Mouse (Mus musculus): Measurements from ENCODE around the gene Fam89a. TPM values are rescaled to one million over a fixed set of nuclear protein-coding genes. Genes with fewer than 3 reads are reported as not detected.

The Fam89a gene
- 0.59 TPM for total RNA-seq (2023)

GRCm38 (mm10) chr8:124751709-124752173 lies at the start of gene Fam89a:
Gene Fam89a, minus strand, starts transcription at chr8:124751832.

GRCm38 (mm10) chr8:124792708-124793107 lies 41.1 kb upstream of the Fam89a start, which contains the start of gene Trim67:
Gene Trim67, plus strand, starts transcription at chr8:124793092.

GRCm38 (mm10) chr8:124721862-124722515 lies 29.6 kb downstream of the Fam89a start, which contains the start of the genes Ttc13 and Arv1:
Gene Ttc13, minus strand, starts transcription at chr8:124721983.
Gene Arv1, plus strand, starts transcription at chr8:124722139.

Other genes starting within 250 kb of the Fam89a start
- gene Cog2, start 231.1 kb downstream of the Fam89a start, total RNA-seq (2023), result 44.8 TPM
- not detected for gene Agt, start 182.1 kb downstream of the Fam89a start, total RNA-seq (2023)
- gene Capn9, start 175.7 kb downstream of the Fam89a start, total RNA-seq (2023), result not detected
- 8.4 TPM for gene 2310022B05Rik, start 88.5 kb downstream of the Fam89a start, total RNA-seq (2023)
- 237 TPM for gene Ttc13, start 29.8 kb downstream of the Fam89a start, total RNA-seq (2023)
- gene Arv1, start 29.7 kb downstream of the Fam89a start, total RNA-seq (2023), result 36.2 TPM
- not detected for gene Trim67, start 41.3 kb upstream of the Fam89a start, total RNA-seq (2023)
- gene Gnpat, start 111.2 kb upstream of the Fam89a start, total RNA-seq (2023), result 61.8 TPM
- gene 2810004N23Rik, start 111.3 kb upstream of the Fam89a start, total RNA-seq (2023), result 24.6 TPM
- 13.9 TPM for gene Exoc8, start 145.9 kb upstream of the Fam89a start, total RNA-seq (2023)
- 35.0 TPM for gene Sprtn, start 146.1 kb upstream of the Fam89a start, total RNA-seq (2023)
- gene Egln1, start 197.5 kb upstream of the Fam89a start, total RNA-seq (2023), result 37.8 TPM

All from CD4-positive naive resting alpha-beta T cell, adult 57 days (primary cell).